Mouse (Mus musculus): ENCODE results near the gene Fbxo45. TPM values are rescaled to one million over a fixed set of nuclear protein-coding genes. Genes with fewer than 3 reads are reported as not detected.

Gene Fbxo45
- polyA plus RNA-seq, 1 experiment: 4.4 TPM

- Histone ChIP-seq H3K4me3 (replicated peaks; ENCODE audit: control insufficient read depth, low read depth, low read length) (no peak overlapping the region), H3K4me1 (ENCODE audit: control insufficient read depth, insufficient read depth, low read length) (no peaks in the 10 kb centered on the region), H3K27ac (ENCODE audit: control insufficient read depth, insufficient read depth, low read depth, low read length, poor library complexity) (no peak overlapping the region)
- TF ChIP-seq CTCF (IDR thresholded peaks at IDR 0.05; ENCODE audit: control insufficient read depth, insufficient read depth, low read length): no peak
- TF ChIP-seq POLR2A (IDR thresholded peaks at IDR 0.05; ENCODE audit: borderline replicate concordance, control insufficient read depth, low read depth, low read length): no peak
Observed at GRCm38 (mm10) chr16:32222399-32222798, 24.6 kb downstream of the Fbxo45 start.

GRCm38 (mm10) chr16:32221803-32222202 lies 25.2 kb downstream of the Fbxo45 start:
- Histone ChIP-seq H3K27ac (ENCODE audit: control insufficient read depth, insufficient read depth, low read depth, low read length, poor library complexity) (no peak overlapping the region), H3K4me1 (ENCODE audit: control insufficient read depth, insufficient read depth, low read length) (no peaks in the 10 kb centered on the region), H3K4me3 (replicated peaks; ENCODE audit: control insufficient read depth, low read depth, low read length) (no peak overlapping the region)
- 59% methylated on average over 4 of the region's 4 CpGs for WGBS
- no peak for TF ChIP-seq POLR2A (IDR thresholded peaks at IDR 0.05; ENCODE audit: borderline replicate concordance, control insufficient read depth, low read depth, low read length)
- no peak for TF ChIP-seq CTCF (IDR thresholded peaks at IDR 0.05; ENCODE audit: control insufficient read depth, insufficient read depth, low read length)

GRCm38 (mm10) chr16:32214804-32215576 lies 32.0 kb downstream of the Fbxo45 start:
- WGBS: 65% methylated on average over 17 of the region's 17 CpGs
- no peak overlapping the region for H3K27ac ChIP-seq (ENCODE audit: control insufficient read depth, insufficient read depth, low read depth, low read length, poor library complexity)
- no peaks in the 10 kb centered on the region for H3K4me1 ChIP-seq (ENCODE audit: control insufficient read depth, insufficient read depth, low read length)
- no peak overlapping the region for H3K4me3 ChIP-seq (replicated peaks; ENCODE audit: control insufficient read depth, low read depth, low read length)
- no peak for TF ChIP-seq POLR2A (IDR thresholded peaks at IDR 0.05; ENCODE audit: borderline replicate concordance, control insufficient read depth, low read depth, low read length)
- TF ChIP-seq CTCF (IDR thresholded peaks at IDR 0.05; ENCODE audit: control insufficient read depth, insufficient read depth, low read length): no peak

DNA sequence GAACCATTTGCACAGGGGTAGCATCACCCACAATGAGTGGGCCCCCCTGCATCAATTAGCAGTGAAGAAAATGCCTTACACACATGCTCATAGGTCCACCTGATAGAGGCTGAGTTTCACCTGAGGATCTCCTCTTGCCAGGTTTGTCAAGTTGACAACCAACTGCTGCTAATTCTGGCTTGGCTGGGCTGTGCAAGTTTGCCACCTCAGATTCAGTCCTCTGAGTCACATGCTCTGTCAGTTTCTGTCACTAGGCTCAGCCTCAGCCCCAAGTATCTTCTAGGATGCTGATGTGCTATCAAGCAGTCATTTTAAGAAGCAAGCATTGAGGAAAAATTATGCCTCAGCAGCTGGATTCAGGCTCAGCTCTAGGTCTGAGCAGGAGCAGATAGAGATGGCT lies 32.8 kb downstream of the Fbxo45 start:
- no peak for TF ChIP-seq CTCF (IDR thresholded peaks at IDR 0.05; ENCODE audit: control insufficient read depth, insufficient read depth, low read length)
- TF ChIP-seq POLR2A (IDR thresholded peaks at IDR 0.05; ENCODE audit: borderline replicate concordance, control insufficient read depth, low read depth, low read length): no peak
- no peak overlapping the region for H3K4me3 ChIP-seq (replicated peaks; ENCODE audit: control insufficient read depth, low read depth, low read length)
- H3K4me1 ChIP-seq (ENCODE audit: control insufficient read depth, insufficient read depth, low read length): no peaks in the 10 kb centered on the region
- no peak overlapping the region for H3K27ac ChIP-seq (ENCODE audit: control insufficient read depth, insufficient read depth, low read depth, low read length, poor library complexity)

GRCm38 (mm10) chr16:32204902-32205301 lies 42.1 kb downstream of the Fbxo45 start:
- 55% methylated on average over 3 of the region's 3 CpGs for WGBS
- TF ChIP-seq POLR2A (IDR thresholded peaks at IDR 0.05; ENCODE audit: borderline replicate concordance, control insufficient read depth, low read depth, low read length) (no peak), CTCF (IDR thresholded peaks at IDR 0.05; ENCODE audit: control insufficient read depth, insufficient read depth, low read length) (peak; percentile 16; the same call in 1 of the 2 replicates)

DNA sequence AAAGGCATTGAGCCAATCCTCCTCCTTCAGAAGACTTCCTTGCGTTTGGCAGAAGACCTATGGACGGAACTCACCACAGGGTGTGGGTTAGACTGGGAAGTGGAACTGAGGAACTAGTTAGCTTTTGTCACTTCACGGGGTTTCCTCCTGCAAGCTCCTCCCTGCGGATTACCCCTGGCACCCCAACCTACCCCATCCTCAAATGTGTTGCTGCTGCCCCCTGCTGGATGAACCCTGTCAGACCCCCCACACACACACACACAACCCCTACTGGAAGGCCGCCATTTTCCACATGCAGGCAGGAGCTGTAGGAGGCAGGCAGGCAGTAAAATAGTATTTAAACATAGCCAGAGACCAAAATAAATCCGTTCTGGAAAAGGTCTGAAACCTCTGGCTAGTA lies 44.3 kb downstream of the Fbxo45 start:
- Histone ChIP-seq H3K4me3 (replicated peaks; ENCODE audit: control insufficient read depth, low read depth, low read length) (no peak overlapping the region), H3K4me1 (ENCODE audit: control insufficient read depth, insufficient read depth, low read length) (peaks cover 2% of the 10 kb centered on the region; the same call in 1 of the 2 replicates), H3K27ac (ENCODE audit: control insufficient read depth, insufficient read depth, low read depth, low read length, poor library complexity) (no peak overlapping the region; the same call in 1 of the 2 replicates)
- 14% methylated on average over 6 of the region's 6 CpGs for WGBS
- TF ChIP-seq POLR2A (IDR thresholded peaks at IDR 0.05; ENCODE audit: borderline replicate concordance, control insufficient read depth, low read depth, low read length) (no peak), CTCF (IDR thresholded peaks at IDR 0.05; ENCODE audit: control insufficient read depth, insufficient read depth, low read length) (peak; percentile 94)

More at GRCm38 (mm10) chr16:32204902-32205301, 42.1 kb downstream of the Fbxo45 start:
- no peak overlapping the region for H3K27ac ChIP-seq (ENCODE audit: control insufficient read depth, insufficient read depth, low read depth, low read length, poor library complexity)
- H3K4me1 ChIP-seq (ENCODE audit: control insufficient read depth, insufficient read depth, low read length): peaks cover 2% of the 10 kb centered on the region; the same call in 1 of the 2 replicates
- no peak overlapping the region for H3K4me3 ChIP-seq (replicated peaks; ENCODE audit: control insufficient read depth, low read depth, low read length)

GRCm38 (mm10) chr16:32201004-32201325 lies 46.0 kb downstream of the Fbxo45 start:
- WGBS: 69% methylated on average over 9 of the region's 9 CpGs
- Histone ChIP-seq H3K27ac (ENCODE audit: control insufficient read depth, insufficient read depth, low read depth, low read length, poor library complexity) (peak overlapping the region; percentile 92), H3K4me1 (ENCODE audit: control insufficient read depth, insufficient read depth, low read length) (peaks cover 2% of the 10 kb centered on the region; the same call in 1 of the 2 replicates), H3K4me3 (replicated peaks; ENCODE audit: control insufficient read depth, low read depth, low read length) (peak overlapping the region; percentile 89)
- no peak for TF ChIP-seq POLR2A (IDR thresholded peaks at IDR 0.05; ENCODE audit: borderline replicate concordance, control insufficient read depth, low read depth, low read length)
- TF ChIP-seq CTCF (IDR thresholded peaks at IDR 0.05; ENCODE audit: control insufficient read depth, insufficient read depth, low read length): no peak

DNA sequence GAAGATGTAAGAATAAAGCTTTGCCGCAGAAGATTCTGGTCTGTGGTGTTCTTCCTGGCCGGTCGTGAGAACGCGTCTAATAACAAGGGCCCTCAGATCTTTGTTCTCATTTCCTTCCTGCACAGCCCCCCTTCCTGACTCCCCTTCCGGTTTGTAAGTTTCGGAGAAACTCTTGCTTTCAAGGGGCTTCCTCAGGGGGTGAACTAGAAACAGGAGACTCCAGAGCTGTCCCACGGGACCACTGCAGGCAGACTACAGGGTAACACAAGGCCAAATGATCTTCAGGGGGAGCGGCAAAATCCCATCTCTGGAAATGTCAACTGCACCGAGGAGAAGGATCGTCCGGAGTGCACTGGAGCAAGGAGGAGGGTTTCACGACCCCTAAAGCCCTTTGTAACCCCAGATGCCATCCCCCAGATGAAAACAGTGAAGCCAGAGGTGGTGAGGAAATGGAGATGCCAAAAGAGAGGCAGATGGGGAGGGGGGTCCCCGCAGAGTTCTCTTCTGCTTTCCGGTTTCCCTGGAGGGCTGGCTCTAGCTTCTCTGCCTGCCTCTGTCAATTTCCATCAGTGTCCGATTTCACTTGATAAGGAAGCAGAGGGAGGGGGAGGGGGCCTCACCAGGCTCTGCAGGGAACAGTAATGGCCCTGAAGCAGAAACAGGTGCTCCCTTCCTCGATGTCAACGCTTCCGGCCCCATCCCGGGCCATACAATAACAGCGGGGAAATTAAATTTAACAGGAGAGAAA lies 46.5 kb downstream of the Fbxo45 start:
- WGBS: 50% methylated on average over 21 of the region's 21 CpGs
- Histone ChIP-seq H3K4me3 (replicated peaks; ENCODE audit: control insufficient read depth, low read depth, low read length) (peak overlapping the region; percentile 89), H3K4me1 (ENCODE audit: control insufficient read depth, insufficient read depth, low read length) (peaks cover 2% of the 10 kb centered on the region; the same call in 1 of the 2 replicates), H3K27ac (ENCODE audit: control insufficient read depth, insufficient read depth, low read depth, low read length, poor library complexity) (peak overlapping the region; percentile 92)
- no peak for TF ChIP-seq CTCF (IDR thresholded peaks at IDR 0.05; ENCODE audit: control insufficient read depth, insufficient read depth, low read length)
- no peak for TF ChIP-seq POLR2A (IDR thresholded peaks at IDR 0.05; ENCODE audit: borderline replicate concordance, control insufficient read depth, low read depth, low read length)

Data from bone marrow, adult 2 months (tissue).